Mouse (Mus musculus) Patski (cell line): ENCODE data around the gene Cux1. TPM values are rescaled to one million over a fixed set of nuclear protein-coding genes. Genes with fewer than 3 reads are reported as not detected.

ENCODE experiments used
- ATAC-seq: fragments of 100-300 bp; one replicate; pipeline ENCODE4 v1.8.0; 2021
- CTCF ChIA-PET: fragments of 350-600 bp; sonication (Branson Sonifier 250); formaldehyde crosslinking; loops from one replicate; lab custom pipeline; 2022; ENCODE audit warnings: inconsistent platforms; lab: Charles Lee
- POLR2A ChIA-PET: fragments of 350-600 bp; sonication (Branson Sonifier 250); formaldehyde crosslinking; loops from one replicate; lab custom pipeline; 2022; ENCODE audit warnings: antibody characterized with exemption, inconsistent platforms; lab: Charles Lee
- DNase-seq: peaks from one replicate; pipeline ENCODE4 v3.0.0-alpha.2; 2011; ENCODE audit warnings: low read depth, low spot score
- H3K27me3 ChIP-seq: fragments of 371-371 bp; one replicate; pipeline ENCODE4 v1.5.1; 2021
- CTCF ChIP-seq: fragments of 100-300 bp; IDR thresholded peaks from one replicate; pipeline ENCODE4 v1.5.1; 2021
- in situ Hi-C: fragments of 300-500 bp; cut with MboI; formaldehyde crosslinking; loops from 3 replicates; pipeline ENCODE4 v1.11.1; 2018; ENCODE audit warnings: low pct_unique_long_range_greater_than_20kb, mixed read lengths
- polyA plus RNA-seq: library from polyadenylated mRNA; unstranded; gene quantifications from one replicate; pipeline ENCODE4 v1.2.3, GENCODE M21; 2021

The Cux1 gene
- polyA plus RNA-seq, 1 experiment from 2014 or later, result 166 TPM

- ChIA-PET CTCF (no interaction called here), POLR2A (no interaction called here)
These were observed 21.2 kb upstream of the Cux1 start for GRCm38 (mm10) chr5:136588471-136588870.

GRCm38 (mm10) chr5:136584676-136585285 lies 17.5 kb upstream of the Cux1 start:
- ATAC-seq (peak; percentile 79), DNase-seq (no peak)
- ChIA-PET CTCF (interaction anchor here (0.9 kb wide), 1 partner anchor 38 kb away, joined by 5 read pairs; no protein-coding TSS in a partner anchor), POLR2A (interaction anchor here (0.6 kb wide), 1 partner anchor 9 kb away, joined by 3 read pairs; no protein-coding TSS in a partner anchor)
- no peak for TF ChIP-seq CTCF
- in situ Hi-C loops, result no loop called here
- no peaks in the 10 kb centered on the region for H3K27me3 ChIP-seq

More at GRCm38 (mm10) chr5:136588471-136588870, 21.2 kb upstream of the Cux1 start:
- in situ Hi-C loops, result no loop called here
- no peaks in the 10 kb centered on the region for H3K27me3 ChIP-seq
- TF ChIP-seq CTCF, result no peak
- DNase-seq (no peak), ATAC-seq (no peak)

- no peak for ATAC-seq
- in situ Hi-C loops, result no loop called here
- no peak for DNase-seq
- no peak for TF ChIP-seq CTCF
- no peaks in the 10 kb centered on the region for H3K27me3 ChIP-seq
- ChIA-PET CTCF (no interaction called here), POLR2A (interaction anchor here (0.6 kb wide), 1 partner anchor 10 kb away, joined by 3 read pairs; no protein-coding TSS in a partner anchor)
These were observed 16.6 kb upstream of the Cux1 start for GRCm38 (mm10) chr5:136583666-136584464.

- in situ Hi-C loops, result no loop called here
- H3K27me3 ChIP-seq, result no peaks in the 10 kb centered on the region
- POLR2A ChIA-PET, result no interaction called here
- ATAC-seq (no peak), DNase-seq (no peak)
- peak; percentile 38 for TF ChIP-seq CTCF
- CTCF ChIA-PET, result interaction anchor here (0.9 kb wide), 1 partner anchor 9 kb away, joined by 4 read pairs; no protein-coding TSS in a partner anchor
These were observed 16.0 kb upstream of the Cux1 start for GRCm38 (mm10) chr5:136583256-136583655.

GRCm38 (mm10) chr5:136582201-136582600 lies 14.9 kb upstream of the Cux1 start:
- TF ChIP-seq CTCF, result no peak
- POLR2A ChIA-PET, result interaction anchor here (0.6 to 0.7 kb wide), 2 partner anchors 16 to 299 kb away, joined by 3 read pairs; no protein-coding TSS in a partner anchor
- DNase-seq (no peak), ATAC-seq (no peak)
- H3K27me3 ChIP-seq, result no peaks in the 10 kb centered on the region
- CTCF ChIA-PET, result no interaction called here
- in situ Hi-C loops, result no loop called here

GRCm38 (mm10) chr5:136581625-136582024 lies 14.3 kb upstream of the Cux1 start:
- no peak for DNase-seq
- CTCF ChIA-PET, result no interaction called here
- H3K27me3 ChIP-seq, result no peaks in the 10 kb centered on the region
- no peak for ATAC-seq
- POLR2A ChIA-PET, result no interaction called here
- no peak for TF ChIP-seq CTCF
- in situ Hi-C loops, result no loop called here

- ChIA-PET CTCF (interaction anchor here (1.7 kb wide), 1 partner anchor 13 kb away, joined by 5 read pairs; no protein-coding TSS in a partner anchor), POLR2A (interaction anchor here (0.5 kb wide), 1 partner anchor 61 kb away, joined by 3 read pairs; no protein-coding TSS in a partner anchor)
- no peak for DNase-seq
- no peaks in the 10 kb centered on the region for H3K27me3 ChIP-seq
- in situ Hi-C loops, result no loop called here
- TF ChIP-seq CTCF, result no peak
- no peak for ATAC-seq
These were observed 13.9 kb upstream of the Cux1 start for GRCm38 (mm10) chr5:136581166-136581565.

GRCm38 (mm10) chr5:136578201-136578600 lies 10.9 kb upstream of the Cux1 start:
- in situ Hi-C loops, result no loop called here
- POLR2A ChIA-PET, result interaction anchor here (0.6 to 0.7 kb wide), 2 partner anchors 26 to 42 kb away, joined by 3 to 5 read pairs; no protein-coding TSS in a partner anchor
- no peaks in the 10 kb centered on the region for H3K27me3 ChIP-seq
- DNase-seq (no peak), ATAC-seq (no peak)
- CTCF ChIA-PET, result no interaction called here
- TF ChIP-seq CTCF, result no peak

GRCm38 (mm10) chr5:136570171-136570570 lies 2.9 kb upstream of the Cux1 start:
- in situ Hi-C loops, result loop anchor here (5.0 kb wide), 2 partner anchors 52 to 92 kb away; no protein-coding TSS in a partner anchor
- no peaks in the 10 kb centered on the region for H3K27me3 ChIP-seq
- CTCF ChIA-PET, result interaction anchor here (1.1 to 5.0 kb wide), 7 partner anchors 38 to 136 kb away, joined by 3 to 64 read pairs (median 5); no protein-coding TSS in a partner anchor
- TF ChIP-seq CTCF, result no peak
- POLR2A ChIA-PET, result interaction anchor here (1.8 kb wide), 1 partner anchor 53 kb away, joined by 5 read pairs; no protein-coding TSS in a partner anchor
- no peak for DNase-seq
- no peak for ATAC-seq

GRCm38 (mm10) chr5:136568776-136569175 lies 1.5 kb upstream of the Cux1 start:
- CTCF ChIA-PET, result interaction anchor here (0.8 to 5.0 kb wide), 11 partner anchors 12 to 241 kb away, joined by 3 to 64 read pairs (median 4); no protein-coding TSS in a partner anchor
- H3K27me3 ChIP-seq, result no peaks in the 10 kb centered on the region
- no peak for ATAC-seq
- POLR2A ChIA-PET, result interaction anchor here (0.6 kb wide), 1 partner anchor 101 kb away, joined by 3 read pairs; no protein-coding TSS in a partner anchor
- no peak for DNase-seq
- in situ Hi-C loops, result loop anchor here (5.0 kb wide), 2 partner anchors 91 to 286 kb away; no protein-coding TSS in a partner anchor
- no peak for TF ChIP-seq CTCF
